Mouse (Mus musculus): ENCODE measurements around the gene Traf5.

The Traf5 gene

DNA sequence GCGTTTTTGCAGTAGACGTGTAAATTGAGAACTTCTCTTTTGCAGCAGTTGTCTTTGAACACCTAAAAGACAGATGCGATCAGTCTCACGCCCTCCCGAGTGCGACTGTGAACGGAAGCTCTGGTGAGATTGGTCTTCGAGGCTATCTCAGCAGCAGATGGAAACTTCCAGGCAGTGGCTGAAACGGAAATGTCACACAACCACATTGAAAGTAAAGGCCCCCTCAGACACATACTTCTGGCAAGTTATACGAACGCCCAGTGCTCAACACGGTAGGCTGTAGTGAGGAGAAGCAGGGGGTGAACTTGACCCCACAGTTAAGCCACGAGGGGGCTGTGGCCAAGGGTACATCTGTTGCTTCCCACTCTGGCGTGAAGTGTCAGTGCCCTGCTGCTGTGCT is 29.7 kb downstream of the Traf5 start:
- no peak for DNase-seq (ENCODE audit: low read depth)

DNA sequence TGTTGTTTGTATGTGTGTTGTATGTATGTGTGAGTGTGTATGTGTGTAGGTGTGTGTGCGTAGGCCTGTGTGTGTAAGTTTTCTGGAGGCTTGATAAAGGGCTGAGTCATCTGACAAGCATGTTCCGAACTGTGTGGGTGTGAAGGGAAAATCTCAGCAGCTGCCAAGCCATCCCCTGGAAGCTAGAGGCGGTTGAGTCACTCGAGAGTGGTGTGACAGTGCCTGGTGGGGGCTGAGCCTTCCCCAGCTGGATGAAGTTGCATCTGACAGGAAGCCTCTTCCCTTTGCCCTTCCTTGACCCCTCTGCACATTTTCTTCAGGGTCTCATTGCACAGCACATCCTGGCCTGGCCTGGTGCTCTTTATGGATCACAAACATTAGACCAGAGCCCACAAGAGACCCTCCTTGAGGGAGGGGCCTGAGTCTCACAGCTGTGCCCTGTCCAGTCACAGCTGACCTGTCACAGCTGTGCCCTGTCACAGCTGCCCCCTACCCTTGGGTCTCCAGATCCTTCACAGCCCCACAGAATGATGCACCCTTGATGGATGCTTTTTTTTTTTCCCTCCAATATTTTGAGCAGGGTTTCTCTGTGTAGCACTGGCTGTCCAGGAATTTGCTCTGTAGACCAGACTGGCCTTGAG is 30.6 kb downstream of the Traf5 start:
- peak; percentile 57 for DNase-seq (ENCODE audit: low read depth)

- DNase-seq (ENCODE audit: low read depth), result no peak
Measured at GRCm38 (mm10) chr1:192058911-192059310, 33.4 kb downstream of the Traf5 start.

GRCm38 (mm10) chr1:192053726-192054125 is 38.6 kb downstream of the Traf5 start:
- DNase-seq (ENCODE audit: low read depth), result no peak

GRCm38 (mm10) chr1:192052986-192053385 is 39.4 kb downstream of the Traf5 start:
- DNase-seq (ENCODE audit: low read depth), result no peak

GRCm38 (mm10) chr1:192052461-192052860 is 39.9 kb downstream of the Traf5 start:
- no peak for DNase-seq (ENCODE audit: low read depth)

- DNase-seq (ENCODE audit: low read depth), result peak; percentile 50
Measured at GRCm38 (mm10) chr1:191999022-191999421, 93.3 kb downstream of the Traf5 start.

DNA sequence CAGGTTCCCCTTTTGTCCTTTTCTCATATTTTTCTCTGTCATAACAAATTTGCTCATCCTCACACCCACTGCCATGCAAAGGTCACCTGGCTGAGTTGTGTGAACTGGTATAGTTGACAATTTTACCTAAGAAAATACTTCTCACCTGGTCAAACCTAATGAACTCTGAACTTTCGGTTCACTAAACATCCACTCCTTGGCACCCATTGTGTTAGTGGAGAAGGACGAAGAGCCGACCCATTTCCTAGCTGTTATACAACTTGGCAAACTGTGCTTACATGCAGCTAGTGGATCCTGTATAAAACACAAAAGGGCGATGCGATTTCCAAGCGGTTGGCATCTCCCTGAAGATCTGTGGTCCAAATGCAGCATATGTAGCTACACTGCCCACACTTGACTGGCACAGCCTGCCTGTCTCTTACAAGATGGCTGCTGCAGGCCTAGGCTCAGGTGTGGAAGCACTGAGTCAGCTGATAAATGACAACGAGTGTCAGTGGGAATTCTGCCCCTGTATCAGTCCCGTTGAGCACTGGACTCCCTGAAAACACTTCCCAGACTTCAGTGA is 95.7 kb downstream of the Traf5 start:
- DNase-seq (ENCODE audit: low read depth), result no peak

- DNase-seq (ENCODE audit: low read depth), result no peak
Measured at GRCm38 (mm10) chr1:191995916-191996315, 96.4 kb downstream of the Traf5 start.

DNA sequence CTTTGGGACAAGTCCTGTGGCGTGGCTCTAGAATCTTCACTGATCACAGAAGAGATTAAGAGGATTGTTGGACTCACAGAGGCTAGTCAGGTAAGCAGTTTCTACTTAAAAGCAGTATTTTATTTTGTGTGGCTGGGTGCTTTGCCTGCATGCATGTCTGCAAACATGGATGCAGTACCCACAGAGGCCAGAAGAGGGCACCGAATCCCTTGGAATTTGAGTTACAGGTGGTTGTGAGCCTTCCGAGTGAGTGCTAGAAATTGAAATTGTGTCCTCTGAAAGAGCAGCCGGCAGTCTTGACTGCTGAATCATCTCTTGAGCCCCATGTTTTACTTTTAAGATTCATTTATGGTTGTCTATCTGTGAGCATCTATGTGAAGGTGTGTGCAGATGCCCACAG is 96.9 kb downstream of the Traf5 start:
- peak; percentile 70 for DNase-seq (ENCODE audit: low read depth)

- no peak for DNase-seq (ENCODE audit: low read depth)
Measured at GRCm38 (mm10) chr1:191994476-191994875, 97.9 kb downstream of the Traf5 start.

DNA sequence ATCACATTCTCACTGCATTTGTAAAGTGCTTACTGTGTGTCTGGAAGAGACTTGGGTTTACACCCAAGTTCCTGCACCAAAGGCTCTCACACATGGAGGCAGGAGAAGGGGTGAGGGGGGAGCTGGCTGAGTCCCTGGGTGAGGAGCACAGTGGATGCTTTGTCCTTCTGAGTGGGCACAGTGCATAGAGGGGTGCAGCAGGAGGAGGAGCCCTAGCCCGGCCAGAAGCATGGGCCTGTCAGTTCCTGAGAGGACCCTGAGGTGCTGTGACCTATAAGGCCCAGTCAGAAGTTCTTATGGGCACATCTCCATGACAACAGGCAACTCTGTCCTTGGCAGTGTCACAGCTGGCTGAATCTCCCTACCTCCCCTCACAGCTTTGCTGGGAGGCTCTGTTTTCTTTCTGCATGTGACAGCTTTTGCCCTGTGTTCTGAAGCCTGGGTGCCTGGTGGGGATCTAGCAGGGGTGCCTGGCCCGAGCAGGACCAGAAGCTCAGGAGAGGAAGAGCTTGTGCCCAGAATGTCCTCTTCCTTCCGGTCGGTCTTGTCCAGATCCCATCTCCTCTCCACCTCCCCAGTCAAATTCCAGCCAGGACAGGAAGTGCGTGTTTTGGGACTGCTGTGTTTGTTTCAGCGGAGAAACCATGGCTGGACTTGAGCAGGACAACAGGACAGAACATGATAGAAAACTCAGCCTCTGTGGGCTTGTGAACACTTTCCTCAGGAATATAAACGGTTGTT is 100.1 kb downstream of the Traf5 start:
- no peak for DNase-seq (ENCODE audit: low read depth)

- peak; percentile 96 for DNase-seq (ENCODE audit: low read depth)
Measured at GRCm38 (mm10) chr1:191989994-191990393, 102.4 kb downstream of the Traf5 start.

DNA sequence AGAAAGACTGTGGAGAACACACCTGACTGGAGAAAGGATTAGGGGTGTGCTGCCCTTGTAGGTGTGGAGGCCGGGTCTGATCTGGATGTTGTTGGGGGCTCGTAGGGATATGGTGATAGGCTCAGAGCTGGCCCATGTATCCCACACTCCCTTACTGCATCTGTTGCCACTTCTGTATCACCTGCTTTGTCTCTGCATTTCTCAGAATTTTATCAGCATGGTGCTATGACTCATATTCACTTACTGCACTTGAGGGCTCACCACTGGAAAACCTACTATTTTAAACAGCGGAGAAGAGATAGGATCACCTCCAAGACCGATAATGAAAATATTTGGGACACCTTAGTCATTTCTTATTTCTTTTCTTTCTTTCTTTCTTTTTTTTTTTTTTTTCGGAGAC is 103.3 kb downstream of the Traf5 start:
- DNase-seq (ENCODE audit: low read depth), result no peak

DNA sequence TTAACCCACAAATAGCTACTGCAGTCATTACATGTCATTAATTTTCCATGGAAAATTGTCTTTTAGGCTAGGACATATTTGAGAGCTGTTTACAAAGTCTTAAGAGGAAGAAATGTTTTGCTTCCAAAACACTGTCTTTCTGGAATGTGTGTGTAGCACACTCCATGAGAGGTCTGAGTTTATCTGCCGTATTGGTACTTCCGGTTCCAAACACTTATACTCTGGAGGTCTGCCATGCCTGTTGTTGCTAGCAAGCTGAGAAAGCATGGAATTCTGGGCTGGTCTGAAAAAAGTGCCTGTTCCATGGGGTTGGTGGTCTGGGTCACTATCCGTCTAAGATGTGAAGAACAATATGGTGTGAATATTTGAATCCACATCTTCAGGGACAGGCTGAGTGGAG is 103.7 kb downstream of the Traf5 start:
- no peak for DNase-seq (ENCODE audit: low read depth)

- DNase-seq (ENCODE audit: low read depth), result no peak
Measured at GRCm38 (mm10) chr1:191987481-191987769, 104.9 kb downstream of the Traf5 start.

DNA sequence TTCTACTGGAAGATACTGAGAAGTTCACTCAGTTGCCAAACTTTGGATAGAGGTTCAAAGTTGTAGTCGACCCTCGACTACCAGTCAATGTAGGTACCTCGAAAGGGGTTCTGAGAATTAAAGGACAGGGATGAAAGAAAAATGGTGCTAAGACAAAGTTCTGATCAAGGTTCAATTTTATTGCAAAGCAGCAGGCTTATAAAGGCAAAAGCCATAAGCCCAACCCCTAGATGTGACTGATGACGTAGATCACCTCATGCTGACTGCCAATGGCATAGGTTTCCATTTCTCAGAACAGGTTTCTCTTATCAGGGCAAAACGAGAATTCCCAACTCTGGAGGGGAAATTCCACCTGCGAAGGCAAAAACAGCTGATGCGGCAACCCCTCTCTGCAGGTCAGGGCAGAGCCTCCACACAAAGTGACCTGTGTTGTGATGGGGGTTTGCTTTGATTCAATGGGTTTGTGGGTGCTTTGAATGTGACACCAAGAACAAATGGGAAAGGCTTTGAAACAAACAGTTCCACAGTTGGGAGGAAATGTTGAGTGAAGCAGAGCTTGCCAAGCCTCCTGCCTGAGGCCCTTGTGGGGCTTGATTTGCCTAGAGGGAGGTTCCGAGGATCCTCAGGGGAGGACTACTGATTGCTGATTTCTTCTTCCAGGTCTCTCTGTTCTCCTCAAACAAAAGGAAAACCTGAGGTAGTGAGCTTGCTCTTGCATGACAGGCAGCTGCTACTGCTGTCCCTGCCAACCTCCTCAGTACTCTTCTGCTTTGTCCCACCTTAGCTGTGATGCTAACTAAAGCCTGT is 105.5 kb downstream of the Traf5 start:
- no peak for DNase-seq (ENCODE audit: low read depth)

DNA sequence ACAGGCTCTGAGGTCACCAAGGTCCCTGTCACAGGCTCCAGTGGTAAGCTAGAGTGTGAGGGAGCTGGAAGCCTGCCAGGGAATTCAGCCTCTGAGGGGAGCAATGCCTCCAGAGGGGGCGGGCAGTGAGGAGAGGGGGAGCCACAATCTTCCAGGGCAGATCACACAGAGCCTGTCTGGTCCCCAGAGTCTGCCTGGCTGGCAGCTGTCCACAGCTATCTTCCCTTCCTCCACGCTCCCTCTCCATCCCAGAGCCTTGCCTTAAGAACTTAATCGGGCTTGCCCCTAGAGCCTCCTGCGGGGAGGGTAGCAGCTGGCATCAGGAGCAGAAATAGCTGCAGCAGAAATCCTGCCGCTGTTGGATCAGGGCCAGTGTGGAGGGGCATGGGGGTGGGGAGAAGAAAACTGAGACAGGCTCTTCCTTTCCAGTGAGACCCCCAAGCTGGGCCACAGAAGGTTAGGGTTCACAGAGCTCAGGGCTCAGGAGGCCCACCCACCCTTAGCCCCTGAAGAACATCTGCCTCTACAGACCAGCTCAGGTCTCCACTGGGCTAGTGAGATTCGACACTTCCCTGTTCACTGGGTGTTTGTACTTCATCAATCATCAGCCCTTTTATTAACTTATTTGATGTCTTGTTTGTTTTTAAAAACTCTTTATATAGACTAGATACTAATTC is 110.8 kb downstream of the Traf5 start:
- no peak for DNase-seq (ENCODE audit: low read depth)

DNA sequence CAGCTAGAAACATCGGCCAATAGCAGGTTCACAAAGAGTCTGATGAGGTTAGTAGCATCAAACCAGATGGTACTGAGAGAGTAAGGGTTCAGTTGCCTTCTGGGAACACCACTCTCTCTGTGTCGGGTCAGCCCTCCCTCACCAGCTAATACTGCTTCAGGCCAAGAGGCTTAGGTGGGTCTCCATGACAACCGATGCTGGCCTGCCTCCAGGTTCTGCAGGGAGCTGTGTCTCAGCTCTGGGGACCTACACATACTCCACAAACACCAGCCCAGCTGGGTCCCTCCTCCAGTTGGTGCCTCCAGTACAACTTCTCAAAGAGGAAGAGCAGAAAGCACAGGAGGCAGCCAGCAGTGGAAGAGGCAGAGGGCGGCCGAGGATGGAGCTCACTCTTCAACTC is 115.2 kb downstream of the Traf5 start, which contains the start of gene Rd3:
Rd3 (plus strand) TSS at position 184 of the 400 bp plus-strand sequence.
- DNase-seq (ENCODE audit: low read depth), result no peak

DNA sequence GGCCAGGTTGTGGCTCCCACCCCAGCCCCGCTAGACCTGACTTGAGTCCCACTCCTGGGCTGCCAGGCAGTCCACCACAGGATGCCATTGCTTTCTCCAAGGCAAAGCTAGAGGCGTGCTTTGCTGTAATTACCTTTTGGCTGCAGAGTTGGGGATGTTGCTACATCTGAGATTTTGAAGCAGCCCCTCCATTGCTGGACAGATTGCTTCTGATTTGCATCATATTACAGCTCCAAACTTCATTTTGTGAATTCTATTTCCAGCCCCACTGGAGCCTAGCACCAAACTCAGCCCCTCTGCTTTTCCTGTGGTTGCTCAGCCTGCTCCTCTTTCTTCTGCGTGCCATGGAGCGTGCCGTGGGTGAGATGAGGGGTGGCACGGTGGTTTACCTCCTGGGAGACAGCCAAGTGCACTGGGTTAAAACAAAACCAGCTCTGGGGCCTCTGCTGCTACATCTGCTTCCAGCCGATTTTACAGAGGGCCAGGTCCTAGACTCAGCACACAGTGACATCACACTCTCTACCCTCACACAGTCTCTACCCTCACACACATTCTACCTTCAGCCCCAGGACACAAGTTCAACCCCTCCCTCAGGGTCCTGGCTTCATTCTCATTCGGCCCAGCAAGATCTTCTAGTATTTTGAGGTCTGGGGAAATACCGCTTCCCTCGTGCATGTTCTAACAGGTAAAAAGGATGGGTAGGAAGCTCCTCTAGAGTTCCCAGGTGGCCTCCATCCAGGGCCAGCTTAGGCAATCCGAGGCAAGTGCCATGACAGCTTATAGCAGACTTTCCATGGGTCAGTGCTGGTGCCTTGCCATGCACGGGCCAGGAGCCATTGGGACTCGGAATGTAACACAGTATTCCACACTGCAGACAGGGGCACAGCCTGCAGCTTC is 117.6 kb downstream of the Traf5 start:
- DNase-seq (ENCODE audit: low read depth), result no peak

DNA sequence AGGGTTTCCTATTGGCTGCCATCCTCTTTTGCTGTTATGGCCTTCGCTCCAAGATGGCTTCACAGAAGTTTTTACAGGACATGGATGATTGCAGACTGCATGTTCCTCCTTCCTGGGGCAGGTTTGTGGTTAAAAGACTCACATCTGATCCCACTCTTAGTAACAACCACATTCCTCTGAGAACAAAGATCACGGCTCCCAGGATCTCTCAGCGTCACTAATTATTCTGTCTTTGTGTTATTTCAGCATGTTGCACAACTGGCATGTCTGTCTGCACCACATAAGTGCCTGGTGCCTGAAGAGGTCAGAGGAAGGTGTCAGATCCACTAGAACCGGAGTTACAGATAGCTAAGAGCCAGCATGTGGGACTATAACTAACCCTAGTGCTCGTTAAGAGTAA is 122.4 kb downstream of the Traf5 start:
- DNase-seq (ENCODE audit: low read depth), result no peak
